Mouse (Mus musculus) intestine, postnatal 0 days (tissue): ENCODE measurements around the gene Mapk7. TPM values are rescaled to one million over a fixed set of nuclear protein-coding genes. Genes with fewer than 3 reads are reported as not detected.

Experiments
- ATAC-seq: fragments of 200-750 bp; cut with Nextera tagmentation; 2 replicates; pipeline ENCODE4 v1.8.0; 2017; ENCODE audit warnings: mild to moderate bottlenecking, moderate TSS enrichment, moderate library complexity
- H3K27ac ChIP-seq: fragments of 300-500 bp; sonication (generic); 2 replicates; pipeline ENCODE4 v1.5.1; 2014; ENCODE audit warnings: mild to moderate bottlenecking, low read depth, low read length, moderate library complexity
- H3K27me3 ChIP-seq: fragments of 300-500 bp; sonication (generic); replicated peaks from 2 replicates; pipeline ENCODE4 v1.6.1; 2014; ENCODE audit warnings: low read length, mixed read lengths; ENCODE audit not compliant: control insufficient read depth, insufficient read depth
- H3K36me3 ChIP-seq: fragments of 300-500 bp; sonication (generic); 2 replicates; pipeline ENCODE4 v1.6.1; 2014; ENCODE audit warnings: mild to moderate bottlenecking, moderate library complexity; ENCODE audit not compliant: control insufficient read depth, insufficient read depth
- H3K4me1 ChIP-seq: fragments of 300-500 bp; sonication (generic); replicated peaks from 2 replicates; pipeline ENCODE4 v1.6.1; 2014; ENCODE audit warnings: antibody characterized with exemption, low read length, mixed read lengths; ENCODE audit not compliant: control insufficient read depth, insufficient read depth
- H3K4me2 ChIP-seq: fragments of 300-500 bp; sonication (generic); replicated peaks from 2 replicates; pipeline ENCODE4 v1.6.1; 2014; ENCODE audit warnings: low read depth, mild to moderate bottlenecking, moderate library complexity
- H3K4me3 ChIP-seq: fragments of 300-500 bp; sonication (generic); 2 replicates; pipeline ENCODE4 v1.5.1; 2014; ENCODE audit warnings: low read depth, low read length
- H3K9ac ChIP-seq: fragments of 300-500 bp; sonication (generic); 2 replicates; pipeline ENCODE4 v1.6.1; 2014; ENCODE audit warnings: mild to moderate bottlenecking, low read depth, low read length
- H3K9me3 ChIP-seq: fragments of 300-500 bp; sonication (generic); 2 replicates; pipeline ENCODE4 v1.6.1; 2016; ENCODE audit warnings: mixed run types; ENCODE audit not compliant: control insufficient read depth
- CTCF ChIP-seq: sonication (generic); IDR thresholded peaks from 2 replicates; pipeline ENCODE4 v1.5.1; 2016; ENCODE audit warnings: low read depth, mild to moderate bottlenecking, control low read depth, antibody characterized with exemption, moderate library complexity
- WGBS: fragments of 180-500 bp; shearing (Covaris S2); extraction: QIAGEN DNeasy Blood & Tissue Kit; methylation state at CpG from one replicate; pipeline ENCODE4 v1.1.7; 2014; 5-methylcytosine and 5-hydroxymethylcytosine counted together
- polyA plus RNA-seq: library from polyadenylated mRNA; unstranded; fragments of >200 nt; fragmentation: Nextera tagmentation; extraction: Ambion mirVana; gene quantifications from 2 replicates; pipeline ENCODE4 v1.2.1, GENCODE M21; 2015

The Mapk7 gene
- polyA plus RNA-seq, 1 experiment from 2014 or later: 14.5 TPM

GRCm38 (mm10) chr11:61484256-61484612 lies 10.0 kb downstream of the Mapk7 start:
- H3K27ac ChIP-seq: peak overlapping the region; percentile 64; the same call in 1 of the 2 replicates
- no peaks in the 10 kb centered on the region for H3K27me3 ChIP-seq
- H3K9ac ChIP-seq: no peak overlapping the region
- H3K9me3 ChIP-seq: no peaks in the 10 kb centered on the region
- H3K4me3 ChIP-seq: no peak overlapping the region
- H3K4me2 ChIP-seq: no peak overlapping the region
- TF ChIP-seq CTCF: no peak
- 35% methylated on average over 10 of the region's 10 CpGs for WGBS
- H3K36me3 ChIP-seq: peaks cover 14% of the 10 kb centered on the region
- H3K4me1 ChIP-seq: no peaks in the 10 kb centered on the region
- ATAC-seq: no peak

GRCm38 (mm10) chr11:61483226-61483845 lies 10.9 kb downstream of the Mapk7 start:
- no peak for ATAC-seq
- no peaks in the 10 kb centered on the region for H3K27me3 ChIP-seq
- 76% methylated on average over 13 of the region's 13 CpGs for WGBS
- TF ChIP-seq CTCF: no peak
- H3K4me3 ChIP-seq: no peak overlapping the region
- H3K9me3 ChIP-seq: no peaks in the 10 kb centered on the region
- H3K4me1 ChIP-seq: no peaks in the 10 kb centered on the region
- no peak overlapping the region for H3K27ac ChIP-seq
- peaks cover 5% of the 10 kb centered on the region; the same call in 1 of the 2 replicates for H3K36me3 ChIP-seq
- H3K9ac ChIP-seq: no peak overlapping the region
- no peak overlapping the region for H3K4me2 ChIP-seq

DNA sequence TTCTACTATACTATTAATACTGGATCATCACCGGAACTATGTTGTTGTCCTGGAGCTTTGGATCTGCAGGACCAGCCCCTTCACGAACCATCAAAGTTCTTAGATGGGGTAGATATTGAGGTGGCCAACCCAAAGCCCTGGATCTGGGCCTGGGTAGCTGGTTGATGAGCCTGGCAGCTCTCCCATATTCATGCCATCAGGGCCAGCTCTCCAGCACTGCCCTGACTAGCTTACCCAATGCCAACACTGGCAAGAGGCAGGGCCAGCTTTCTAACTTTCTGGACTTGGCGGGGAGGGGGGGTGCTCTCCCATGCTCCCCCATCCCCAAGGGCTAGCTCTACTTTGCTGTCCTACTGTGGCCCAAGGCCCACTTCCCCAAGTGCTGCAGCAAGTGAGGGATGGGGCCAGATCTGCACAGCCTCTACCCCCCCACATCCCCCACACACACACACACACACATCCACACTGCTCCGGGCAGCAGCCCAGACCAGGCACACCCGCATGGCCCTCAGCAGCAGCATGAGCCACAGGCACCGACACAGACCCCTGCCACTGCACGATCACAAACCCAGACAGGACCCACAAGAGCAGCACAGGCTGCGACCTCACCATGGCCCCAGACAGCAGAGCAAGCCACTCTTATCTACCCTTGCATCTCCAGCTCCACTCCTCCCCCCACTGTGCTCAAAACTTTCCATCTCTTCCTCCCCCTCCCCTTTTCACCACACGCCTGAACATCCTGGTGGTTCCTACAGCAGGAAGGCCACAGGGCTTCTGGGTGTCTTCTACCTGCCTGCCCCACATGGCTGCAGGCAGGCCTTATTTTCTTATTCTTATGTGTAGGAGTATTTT lies 12.7 kb downstream of the Mapk7 start:
- H3K9ac ChIP-seq: no peak overlapping the region
- no peak overlapping the region for H3K4me2 ChIP-seq
- H3K4me1 ChIP-seq: no peaks in the 10 kb centered on the region
- WGBS: 51% methylated on average over 9 of the region's 9 CpGs
- no peaks in the 10 kb centered on the region for H3K36me3 ChIP-seq
- no peak for ATAC-seq
- H3K4me3 ChIP-seq: no peak overlapping the region
- no peaks in the 10 kb centered on the region for H3K9me3 ChIP-seq
- no peak for TF ChIP-seq CTCF
- no peak overlapping the region for H3K27ac ChIP-seq
- no peaks in the 10 kb centered on the region for H3K27me3 ChIP-seq

DNA sequence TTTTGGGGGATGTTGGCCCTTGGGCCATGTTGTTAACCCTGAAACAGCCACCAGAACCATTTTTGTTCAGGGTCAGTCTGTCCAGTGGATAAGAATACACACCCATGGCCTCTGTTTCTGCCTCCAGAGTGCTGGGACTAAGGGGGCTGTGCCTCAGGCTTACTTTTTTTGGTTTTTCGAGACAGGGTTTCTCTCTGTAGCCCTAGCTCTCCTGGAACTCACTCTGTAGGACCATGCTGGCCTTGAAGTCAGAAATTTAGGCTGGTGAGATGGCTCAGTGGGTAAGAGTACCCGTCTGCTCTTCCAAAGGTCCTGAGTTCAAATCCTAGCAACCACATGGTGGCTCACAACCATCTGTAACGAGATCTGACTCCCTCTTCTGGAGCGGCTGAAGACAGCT lies 15.4 kb downstream of the Mapk7 start:
- no peak for ATAC-seq
- Histone ChIP-seq H3K4me1 (no peaks in the 10 kb centered on the region), H3K27ac (no peak overlapping the region), H3K9me3 (no peaks in the 10 kb centered on the region), H3K4me2 (no peak overlapping the region), H3K27me3 (no peaks in the 10 kb centered on the region), H3K36me3 (no peaks in the 10 kb centered on the region), H3K4me3 (no peak overlapping the region), H3K9ac (no peak overlapping the region)
- 90% methylated on average over 4 of the region's 4 CpGs for WGBS
- no peak for TF ChIP-seq CTCF

- ATAC-seq: no peak
- Histone ChIP-seq H3K9me3 (no peaks in the 10 kb centered on the region), H3K36me3 (no peaks in the 10 kb centered on the region), H3K4me3 (no peak overlapping the region), H3K4me2 (peak overlapping the region; percentile 51), H3K27ac (no peak overlapping the region), H3K9ac (no peak overlapping the region), H3K4me1 (no peaks in the 10 kb centered on the region), H3K27me3 (no peaks in the 10 kb centered on the region)
- TF ChIP-seq CTCF: no peak
- 69% methylated on average over 17 of the region's 17 CpGs for WGBS
Measured at GRCm38 (mm10) chr11:61477566-61478508, 16.4 kb downstream of the Mapk7 start.
